Mouse (Mus musculus) heart, adult 8-10 months (tissue): ENCODE measurements around the gene Vmn2r-ps130. TPM values are rescaled to one million over a fixed set of nuclear protein-coding genes. Genes with fewer than 3 reads are reported as not detected.
"Not testable (repeated sequence)": the region's sequence is repeated elsewhere in the genome, so short reads cannot be mapped to it uniquely, and the experiment has no call there.

Experiments
- DNase-seq: peaks from one replicate; pipeline ENCODE4 v3.0.0; 2022; ENCODE audit warnings: low spot score
- total RNA-seq, 4 experiments: library from RNA; stranded (reverse); gene quantifications; 2 replicates each; pipeline ENCODE4 v1.2.4; 2022

Gene Vmn2r-ps130
- total RNA-seq = not detected

GRCm38 (mm10) chr17:23060866-23061265 lies at the start of gene Vmn2r-ps130:
Gene Vmn2r-ps130, plus strand, starts transcription at chr17:23061166.
- DNase-seq = not testable (repeated sequence)

Other genes with a start within 250 kb of the Vmn2r-ps130 start
- 1 to 10 TPM; 4.1 to 7.5 (median 6.0) TPM for gene Zfp945, start 194.0 kb upstream of the Vmn2r-ps130 start, total RNA-seq
- not detected for gene Vmn2r113, start 118.2 kb upstream of the Vmn2r-ps130 start, total RNA-seq
- 1 to 10 TPM; 3.3 to 5.6 (median 4.6) TPM for gene Zfp40, start 132.1 kb downstream of the Vmn2r-ps130 start, total RNA-seq